Mouse (Mus musculus) E14TG2a.4 (cell line): ENCODE measurements around the gene Rgs10.

Experiments used
- CTCF ChIP-seq: conservative IDR thresholded peaks from 2 replicates; pipeline ENCODE4 v1.5.1; 2014; ENCODE audit warnings: low read length
- NANOG ChIP-seq: IDR thresholded peaks from 2 replicates; pipeline ENCODE4 v1.6.1; 2014; ENCODE audit warnings: borderline replicate concordance, low read length, mixed read lengths
- POU5F1 ChIP-seq: IDR thresholded peaks from 2 replicates; pipeline ENCODE4 v1.6.1; 2014; ENCODE audit warnings: low read length, borderline replicate concordance

- TF ChIP-seq CTCF: no peak
- TF ChIP-seq POU5F1: no peak
- no peak for TF ChIP-seq NANOG
Observed at GRCm38 (mm10) chr7:128358741-128359140, 59.8 kb downstream of the Rgs10 start.
